Mouse (Mus musculus) left cerebral cortex, postnatal 14 days (tissue): Measurements from ENCODE around the gene Ahdc1. TPM values are rescaled to one million over a fixed set of nuclear protein-coding genes. Genes with fewer than 3 reads are reported as not detected.

ENCODE experiments used
- DNase-seq, 2 experiments: peaks; one replicate each; pipeline ENCODE4 v3.0.0; 2021 to 2022; ENCODE audit warnings: low spot score in 2 of 2, mixed read lengths in 1 of 2
- intact Hi-C: fragments of 180-260 bp; cut with DNase I; formaldehyde crosslinking; loops from one replicate; pipeline ENCODE4 v1.15.1; 2025
- long read RNA-seq, 2 experiments: library from polyadenylated mRNA; stranded (forward); transcript quantifications; one replicate each; pipeline ENCODE4 v2.0.0; 2021
- total RNA-seq, 2 experiments: library from RNA; stranded (reverse); gene quantifications; 2 replicates each; pipeline ENCODE4 v1.2.3; 2021

Ahdc1 gene
- total RNA-seq: 10 to 100 TPM; 78.4 to 81.6 TPM
- long read RNA-seq, experiment 1, partial matches to known transcripts: 5 of 6 reads
- long read RNA-seq, experiment 1, other reads (novel, unspliced or antisense): 1 of 6 reads
- long read RNA-seq, experiment 2, partial matches to known transcripts: 10 of 14 reads
- long read RNA-seq, experiment 2, other reads (novel, unspliced or antisense): 3 of 14 reads

GRCm38 (mm10) chr4:133011028-133011820, at the start of gene Ahdc1:
Gene Ahdc1, plus strand, starts transcription at chr4:133011260.
- DNase-seq: peak; percentile 93 to 94
- intact Hi-C loops: loop anchor here (1.0 kb wide), 1 partner anchor 201 kb away; the partner anchor contains the start of genes Cd164l2 and Gpr3

GRCm38 (mm10) chr4:132961866-132962265, 49.2 kb upstream of the Ahdc1 start:
- intact Hi-C loops: no loop called here
- no peak for DNase-seq

GRCm38 (mm10) chr4:132962628-132963027, 48.4 kb upstream of the Ahdc1 start:
- intact Hi-C loops: no loop called here
- no peak for DNase-seq

GRCm38 (mm10) chr4:132963436-132963835, 47.6 kb upstream of the Ahdc1 start:
- DNase-seq: no peak
- intact Hi-C loops: no loop called here

- intact Hi-C loops: no loop called here
- no peak for DNase-seq
Measured at GRCm38 (mm10) chr4:132964064-132964463, 47.0 kb upstream of the Ahdc1 start.

- DNase-seq: no peak
- intact Hi-C loops: no loop called here
Measured at GRCm38 (mm10) chr4:132964473-132964872, 46.6 kb upstream of the Ahdc1 start.

- intact Hi-C loops: no loop called here
- no peak for DNase-seq
Measured at GRCm38 (mm10) chr4:132968105-132968938, 42.7 kb upstream of the Ahdc1 start.

- intact Hi-C loops: no loop called here
- DNase-seq: no peak
Measured at GRCm38 (mm10) chr4:132971601-132972000, 39.5 kb upstream of the Ahdc1 start.

GRCm38 (mm10) chr4:132972101-132972500, 39.0 kb upstream of the Ahdc1 start:
- intact Hi-C loops: no loop called here
- DNase-seq: no peak

- intact Hi-C loops: no loop called here
- no peak for DNase-seq
Measured at GRCm38 (mm10) chr4:132972556-132972955, 38.5 kb upstream of the Ahdc1 start.

- DNase-seq: no peak
- intact Hi-C loops: no loop called here
Measured at GRCm38 (mm10) chr4:132973186-132973585, 37.9 kb upstream of the Ahdc1 start.

- DNase-seq: no peak
- intact Hi-C loops: no loop called here
Measured at GRCm38 (mm10) chr4:132973814-132974398, 37.2 kb upstream of the Ahdc1 start, which contains the start of gene Fgr. Gene Fgr, plus strand, starts transcription at chr4:132974095.

GRCm38 (mm10) chr4:132974904-132975303, 36.2 kb upstream of the Ahdc1 start:
- DNase-seq: peak; percentile 56 to 57
- intact Hi-C loops: no loop called here

GRCm38 (mm10) chr4:132975791-132976190, 35.3 kb upstream of the Ahdc1 start:
- no peak for DNase-seq
- intact Hi-C loops: no loop called here

- DNase-seq: no peak
- intact Hi-C loops: no loop called here
Measured at GRCm38 (mm10) chr4:132976729-132977128, 34.3 kb upstream of the Ahdc1 start.

GRCm38 (mm10) chr4:132977597-132977996, 33.5 kb upstream of the Ahdc1 start:
- intact Hi-C loops: no loop called here
- no peak for DNase-seq

GRCm38 (mm10) chr4:132979186-132979585, 31.9 kb upstream of the Ahdc1 start:
- intact Hi-C loops: no loop called here
- DNase-seq: no peak

GRCm38 (mm10) chr4:132981621-132982020, 29.4 kb upstream of the Ahdc1 start:
- no peak for DNase-seq
- intact Hi-C loops: no loop called here

- intact Hi-C loops: no loop called here
- no peak for DNase-seq
Measured at GRCm38 (mm10) chr4:132982999-132983398, 28.1 kb upstream of the Ahdc1 start.
